Mouse (Mus musculus) lung, postnatal 0 days (tissue): ENCODE measurements at regions not wholly inside any gene's neighbourhood (a gene's known extent, or its start where the extent isn't known, plus 50 kb on each side); places are given as distances from the start of the nearest gene placed in this dataset.

Experiments used
- ATAC-seq: fragments of 200-750 bp; cut with Nextera tagmentation; 2 replicates; pipeline ENCODE4 v1.8.0; 2017; ENCODE audit warnings: moderate library complexity
- DNase-seq: peaks from one replicate; pipeline ENCODE4 v3.0.0-alpha.2; 2016; ENCODE audit warnings: low spot score
- H3K27ac ChIP-seq: fragments of 300-500 bp; sonication (generic); 2 replicates; pipeline ENCODE4 v1.5.1; 2014; ENCODE audit warnings: antibody characterized with exemption, mild to moderate bottlenecking, low read length, mixed read lengths
- H3K27me3 ChIP-seq: fragments of 300-500 bp; sonication (generic); replicated peaks from 2 replicates; pipeline ENCODE4 v1.6.1; 2014; ENCODE audit warnings: low read length, mixed read lengths; ENCODE audit not compliant: insufficient read depth
- H3K36me3 ChIP-seq: fragments of 300-500 bp; sonication (generic); 2 replicates; pipeline ENCODE4 v1.6.1; 2014; ENCODE audit warnings: low read length, mixed read lengths; ENCODE audit not compliant: insufficient read depth
- H3K4me1 ChIP-seq: fragments of 300-500 bp; sonication (generic); 2 replicates; pipeline ENCODE4 v1.6.1; 2014; ENCODE audit warnings: antibody characterized with exemption, low read depth, low read length, mixed read lengths; ENCODE audit not compliant: insufficient read depth
- H3K4me2 ChIP-seq: fragments of 300-500 bp; sonication (generic); replicated peaks from 2 replicates; pipeline ENCODE4 v1.6.1; 2014; ENCODE audit warnings: low read depth, mild to moderate bottlenecking, low read length, moderate library complexity, mixed read lengths
- H3K4me3 ChIP-seq: fragments of 300-500 bp; sonication (generic); 2 replicates; pipeline ENCODE4 v1.5.1; 2014; ENCODE audit warnings: low read depth, low read length
- H3K9ac ChIP-seq: fragments of 300-500 bp; sonication (generic); replicated peaks from 2 replicates; pipeline ENCODE4 v1.6.1; 2014; ENCODE audit warnings: low read depth, mild to moderate bottlenecking
- H3K9me3 ChIP-seq: fragments of 300-500 bp; sonication (generic); 2 replicates; pipeline ENCODE4 v1.6.1; 2016; ENCODE audit warnings: low read length, mixed read lengths
- CTCF ChIP-seq: IDR thresholded peaks from 2 replicates; pipeline ENCODE4 v1.5.1; 2016; ENCODE audit warnings: antibody characterized with exemption, mild to moderate bottlenecking
- EP300 ChIP-seq: IDR thresholded peaks from 2 replicates; pipeline ENCODE4 v1.6.1; 2016; ENCODE audit warnings: antibody characterized with exemption, mild to moderate bottlenecking, control low read depth
- WGBS: fragments of 180-500 bp; shearing (Covaris S2); extraction: QIAGEN DNeasy Blood & Tissue Kit; methylation state at CpG from one replicate; pipeline ENCODE4 v1.1.7; 2014; 5-methylcytosine and 5-hydroxymethylcytosine counted together

DNA sequence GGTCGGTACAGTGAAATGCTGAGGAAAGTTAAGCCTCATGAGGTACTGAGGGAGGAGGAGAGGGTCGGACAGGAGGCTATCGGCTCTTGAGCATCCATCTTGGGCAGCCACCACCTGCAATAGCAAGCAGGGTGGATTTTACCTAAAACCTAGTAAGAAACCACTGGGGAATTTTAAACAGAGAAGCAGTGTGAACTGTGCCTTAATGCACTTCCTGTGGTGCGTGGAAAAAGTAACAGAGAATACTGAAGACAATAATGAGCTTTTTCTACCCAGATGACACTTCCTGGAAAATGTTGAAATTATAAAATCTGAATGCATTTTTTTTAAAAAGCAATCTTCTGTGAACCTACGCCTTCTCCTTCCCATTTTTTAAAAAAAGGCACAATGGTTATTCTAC lies 67.1 kb upstream of the Sash1 start:
- ATAC-seq (no peak), DNase-seq (no peak)
- Histone ChIP-seq H3K9ac (no peak overlapping the region), H3K36me3 (no peaks in the 10 kb centered on the region), H3K4me3 (no peak overlapping the region), H3K4me1 (0 out of 2 replicates have a peak, but pooled peaks cover 6% of the 10 kb centered on the region), H3K4me2 (no peak overlapping the region), H3K27me3 (no peaks in the 10 kb centered on the region), H3K9me3 (no peaks in the 10 kb centered on the region), H3K27ac (no peak overlapping the region)
- WGBS = 82% methylated on average over 5 of the region's 5 CpGs
- TF ChIP-seq CTCF (no peak), EP300 (no peak)

DNA sequence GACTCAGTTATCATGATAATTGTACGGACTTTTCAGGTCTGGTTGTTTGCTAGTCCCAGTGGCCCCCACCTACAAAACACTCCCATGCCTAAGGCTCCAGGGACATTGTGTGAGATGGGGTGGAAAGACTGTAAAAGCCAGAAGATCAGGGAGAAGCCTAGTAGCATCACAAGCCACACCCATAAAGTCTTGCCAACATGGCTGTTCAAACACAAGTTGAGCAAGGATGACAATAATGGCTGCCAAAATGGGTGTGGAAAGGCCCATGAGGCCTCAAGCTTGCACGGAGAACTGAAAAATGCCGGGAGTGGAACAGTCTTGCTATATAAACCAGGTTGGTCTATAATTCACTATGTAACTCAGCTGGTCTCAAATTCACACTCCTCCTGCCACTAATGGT lies 66.1 kb upstream of the Sash1 start:
- whole genome bisulfite sequencing = 80% methylated on average over 3 of the region's 3 CpGs
- DNase-seq (no peak), ATAC-seq (no peak)
- Histone ChIP-seq H3K4me3 (no peak overlapping the region), H3K4me2 (no peak overlapping the region), H3K9me3 (no peaks in the 10 kb centered on the region), H3K27me3 (no peaks in the 10 kb centered on the region), H3K36me3 (no peaks in the 10 kb centered on the region), H3K27ac (no peak overlapping the region), H3K9ac (no peak overlapping the region), H3K4me1 (0 out of 2 replicates have a peak, but pooled peaks cover 6% of the 10 kb centered on the region)
- no peak for TF ChIP-seq CTCF
- TF ChIP-seq EP300 = no peak

DNA sequence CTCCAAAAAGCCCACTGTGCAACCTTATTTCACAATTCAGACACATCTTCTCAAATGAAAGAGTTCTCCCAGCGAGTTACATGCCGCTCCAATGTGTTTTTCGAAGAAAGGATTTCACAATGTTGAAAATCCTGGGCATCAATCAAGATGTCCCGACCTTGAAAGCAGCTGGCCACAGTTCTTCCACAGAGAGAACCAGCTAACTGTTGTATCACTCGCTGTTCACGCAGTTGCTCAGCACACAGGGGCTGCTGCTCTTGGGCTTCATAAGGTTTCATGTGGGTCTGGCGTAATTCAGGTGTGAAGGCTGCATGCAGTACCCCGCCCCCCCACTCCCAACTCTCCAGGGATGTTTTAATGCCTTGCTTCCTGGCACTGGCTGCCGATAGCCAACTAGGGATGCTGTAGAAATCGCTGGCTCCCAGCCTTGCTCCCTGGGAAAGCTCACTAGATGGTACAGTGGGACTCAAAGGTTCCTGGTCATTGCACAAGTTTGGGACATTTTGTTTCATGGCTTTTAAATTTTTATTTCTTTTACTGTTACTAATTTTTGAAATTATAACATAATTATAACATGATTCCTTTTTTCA lies 65.5 kb upstream of the Sash1 start:
- Histone ChIP-seq H3K27me3 (no peaks in the 10 kb centered on the region), H3K9me3 (no peaks in the 10 kb centered on the region), H3K4me2 (no peak overlapping the region), H3K9ac (no peak overlapping the region), H3K36me3 (no peaks in the 10 kb centered on the region), H3K27ac (no peak overlapping the region), H3K4me1 (0 out of 2 replicates have a peak, but pooled peaks cover 6% of the 10 kb centered on the region), H3K4me3 (no peak overlapping the region)
- TF ChIP-seq CTCF = no peak
- TF ChIP-seq EP300 = no peak
- 63% methylated on average over 10 of the region's 10 CpGs for WGBS
- ATAC-seq (peak; percentile 53; the same call in 1 of the 2 replicates), DNase-seq (peak; percentile 76)

DNA sequence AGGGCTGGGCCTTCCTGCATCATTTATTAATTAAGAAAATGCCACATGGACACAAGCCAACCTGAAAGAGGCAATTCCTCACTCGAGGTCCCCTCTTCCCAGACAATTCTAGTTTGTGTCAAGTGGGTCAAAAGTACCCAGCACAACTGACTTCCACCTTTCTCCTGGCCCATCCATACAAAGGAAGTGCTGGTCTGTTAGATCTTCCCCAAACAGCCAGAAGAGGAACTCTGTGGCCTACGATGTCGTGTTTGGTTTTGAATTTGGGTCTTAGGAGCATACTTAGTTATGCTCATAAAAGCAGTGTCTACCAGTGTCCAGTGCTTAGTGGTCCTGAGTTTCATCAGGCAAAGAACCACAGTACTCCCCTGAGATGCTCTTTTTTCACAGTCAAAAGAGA lies 62.4 kb upstream of the Sash1 start:
- H3K36me3 ChIP-seq = no peaks in the 10 kb centered on the region

DNA sequence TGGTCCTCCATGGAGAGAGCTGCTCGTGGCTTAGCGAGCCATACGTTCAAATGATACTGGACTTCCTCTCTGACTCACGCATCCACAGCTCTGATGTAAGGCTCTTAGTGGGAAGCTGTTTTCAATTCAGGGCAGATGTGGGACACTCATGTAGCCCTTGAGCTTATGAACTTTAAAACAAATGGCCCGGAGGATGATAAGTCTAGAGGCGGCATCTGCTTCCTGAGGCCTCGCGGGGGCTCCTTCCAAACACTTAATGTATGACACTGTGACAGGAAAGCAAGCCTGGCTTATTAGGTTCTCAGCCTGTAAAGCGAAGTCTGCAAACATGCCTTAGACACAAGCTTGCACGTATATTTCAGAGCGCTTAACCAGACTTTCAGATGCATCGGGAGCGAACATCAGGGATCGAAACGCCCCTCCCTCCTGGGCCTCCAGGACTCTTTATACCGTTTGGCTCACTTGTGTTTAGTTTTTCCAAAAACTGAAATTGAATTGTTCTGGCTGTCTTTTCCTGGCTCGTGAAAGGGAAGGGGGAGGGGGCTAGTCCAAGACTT lies 59.4 kb upstream of the Sash1 start:
- H3K4me3 ChIP-seq = no peak overlapping the region

More for the DNA sequence above, 62.4 kb upstream of the Sash1 start:
- DNase-seq (no peak), ATAC-seq (no peak)
- WGBS = 55% methylated on average over 3 of the region's 3 CpGs
- no peaks in the 10 kb centered on the region for H3K27me3 ChIP-seq
- no peaks in the 10 kb centered on the region for H3K9me3 ChIP-seq
- H3K27ac ChIP-seq = no peak overlapping the region
- TF ChIP-seq EP300 (no peak), CTCF (no peak)
- no peak overlapping the region for H3K4me3 ChIP-seq
- H3K4me1 ChIP-seq = 0 out of 2 replicates have a peak, but pooled peaks cover 6% of the 10 kb centered on the region
- no peak overlapping the region for H3K9ac ChIP-seq
- no peak overlapping the region for H3K4me2 ChIP-seq

DNA sequence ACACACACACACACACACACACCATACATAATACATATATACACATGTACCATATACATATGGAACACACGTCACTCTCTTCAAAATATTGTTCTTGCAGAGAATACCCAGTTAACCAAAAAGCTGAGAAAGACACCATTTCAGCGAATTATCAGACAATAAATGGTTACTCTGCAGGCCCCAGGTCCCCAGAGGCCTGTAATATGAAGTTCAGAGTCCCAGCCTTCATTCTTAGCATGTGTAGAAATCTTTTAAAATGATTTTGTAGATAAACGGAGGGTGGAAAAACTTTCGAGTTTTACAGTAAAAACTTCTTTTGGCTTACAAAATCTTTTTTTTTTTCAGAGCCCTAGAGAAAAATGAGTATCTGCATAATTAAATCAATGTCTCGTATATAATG lies 58.7 kb upstream of the Sash1 start:
- no peak overlapping the region for H3K4me3 ChIP-seq

More for the DNA sequence above, 59.4 kb upstream of the Sash1 start:
- Histone ChIP-seq H3K27me3 (no peaks in the 10 kb centered on the region), H3K9ac (no peak overlapping the region), H3K4me1 (no peaks in the 10 kb centered on the region), H3K4me2 (peak overlapping the region; percentile 29), H3K36me3 (no peaks in the 10 kb centered on the region), H3K9me3 (no peaks in the 10 kb centered on the region), H3K27ac (no peak overlapping the region)
- TF ChIP-seq CTCF (no peak), EP300 (no peak)
- DNase-seq = peak; percentile 59
- 24% methylated on average over 17 of the region's 17 CpGs for WGBS
- ATAC-seq = peak; percentile 67

More for the DNA sequence above, 58.7 kb upstream of the Sash1 start:
- no peak for DNase-seq
- no peak for TF ChIP-seq EP300
- no peak for TF ChIP-seq CTCF
- Histone ChIP-seq H3K9ac (no peak overlapping the region), H3K4me1 (no peaks in the 10 kb centered on the region), H3K27ac (no peak overlapping the region), H3K4me2 (peak overlapping the region; percentile 29; the same call in 1 of the 2 replicates), H3K27me3 (no peaks in the 10 kb centered on the region), H3K36me3 (no peaks in the 10 kb centered on the region), H3K9me3 (no peaks in the 10 kb centered on the region)
- 60% methylated on average over 5 of the region's 5 CpGs for WGBS
- ATAC-seq = no peak
